Mouse (Mus musculus) midbrain, embryonic 10.5 days (tissue): Measurements from ENCODE around the gene Tifa. TPM values are rescaled to one million over a fixed set of nuclear protein-coding genes. Genes with fewer than 3 reads are reported as not detected.

Experiments used
- DNase-seq: peaks from one replicate; pipeline ENCODE4 v3.0.0-alpha.2; 2017; ENCODE audit warnings: low spot score
- H3K27ac ChIP-seq: fragments of 300-500 bp; sonication (generic); replicated peaks from 2 replicates; pipeline ENCODE4 v1.5.1; 2016; ENCODE audit warnings: mild to moderate bottlenecking
- H3K27me3 ChIP-seq: fragments of 300-500 bp; sonication (generic); 2 replicates; pipeline ENCODE4 v1.6.1; 2016; ENCODE audit warnings: low read depth, mild to moderate bottlenecking; ENCODE audit not compliant: poor library complexity, severe bottlenecking
- H3K36me3 ChIP-seq: fragments of 300-500 bp; sonication (generic); 2 replicates; pipeline ENCODE4 v1.6.1; 2016; ENCODE audit warnings: mild to moderate bottlenecking, moderate library complexity
- H3K4me1 ChIP-seq: fragments of 300-500 bp; sonication (generic); 2 replicates; pipeline ENCODE4 v1.6.1; 2016
- H3K4me3 ChIP-seq: fragments of 300-500 bp; sonication (generic); 2 replicates; pipeline ENCODE4 v1.5.1; 2016; ENCODE audit warnings: mild to moderate bottlenecking, moderate library complexity
- H3K9me3 ChIP-seq: fragments of 300-500 bp; sonication (generic); replicated peaks from 2 replicates; pipeline ENCODE4 v1.6.1; 2016; ENCODE audit warnings: mild to moderate bottlenecking
- WGBS: fragments of 180-500 bp; shearing (Covaris S2); methylation state at CpG from one replicate; pipeline ENCODE4 v1.1.7; 2016; 5-methylcytosine and 5-hydroxymethylcytosine counted together
- polyA plus RNA-seq: library from polyadenylated mRNA; unstranded; fragments of >200 nt; fragmentation: Nextera tagmentation; extraction: Ambion mirVana; gene quantifications from 2 replicates; pipeline ENCODE4 v1.2.1, GENCODE M21; 2016

Tifa gene
- 2.1 and 3.0 TPM in 2 replicates for polyA plus RNA-seq

GRCm38 (mm10) chr3:127789500-127790191, at the start of gene Tifa:
Gene Tifa (plus strand): TSS chr3:127789805.
- DNase-seq = peak; percentile 72
- peaks cover 26% of the 10 kb centered on the region for H3K4me1 ChIP-seq
- H3K27ac ChIP-seq = peak within 1 kb of the TSS; percentile 77
- WGBS = under 1% methylated on average over 44 of the region's 44 CpGs
- no peaks in the 10 kb centered on the region for H3K9me3 ChIP-seq
- peaks cover 84% of the 10 kb centered on the region for H3K27me3 ChIP-seq
- peak within 1 kb of the TSS; percentile 70 for H3K4me3 ChIP-seq
- H3K36me3 ChIP-seq = no peaks in the 10 kb centered on the region

GRCm38 (mm10) chr3:127741473-127741872, 48.1 kb upstream of the Tifa start:
- Histone ChIP-seq H3K4me3 (no peak overlapping the region), H3K27ac (no peak overlapping the region), H3K4me1 (peaks cover 31% of the 10 kb centered on the region), H3K9me3 (peaks cover 9% of the 10 kb centered on the region; the same call in 1 of the 2 replicates), H3K36me3 (no peaks in the 10 kb centered on the region), H3K27me3 (peaks cover 65% of the 10 kb centered on the region)
- DNase-seq = no peak
- WGBS = 94% methylated on average over 3 of the region's 3 CpGs

DNA sequence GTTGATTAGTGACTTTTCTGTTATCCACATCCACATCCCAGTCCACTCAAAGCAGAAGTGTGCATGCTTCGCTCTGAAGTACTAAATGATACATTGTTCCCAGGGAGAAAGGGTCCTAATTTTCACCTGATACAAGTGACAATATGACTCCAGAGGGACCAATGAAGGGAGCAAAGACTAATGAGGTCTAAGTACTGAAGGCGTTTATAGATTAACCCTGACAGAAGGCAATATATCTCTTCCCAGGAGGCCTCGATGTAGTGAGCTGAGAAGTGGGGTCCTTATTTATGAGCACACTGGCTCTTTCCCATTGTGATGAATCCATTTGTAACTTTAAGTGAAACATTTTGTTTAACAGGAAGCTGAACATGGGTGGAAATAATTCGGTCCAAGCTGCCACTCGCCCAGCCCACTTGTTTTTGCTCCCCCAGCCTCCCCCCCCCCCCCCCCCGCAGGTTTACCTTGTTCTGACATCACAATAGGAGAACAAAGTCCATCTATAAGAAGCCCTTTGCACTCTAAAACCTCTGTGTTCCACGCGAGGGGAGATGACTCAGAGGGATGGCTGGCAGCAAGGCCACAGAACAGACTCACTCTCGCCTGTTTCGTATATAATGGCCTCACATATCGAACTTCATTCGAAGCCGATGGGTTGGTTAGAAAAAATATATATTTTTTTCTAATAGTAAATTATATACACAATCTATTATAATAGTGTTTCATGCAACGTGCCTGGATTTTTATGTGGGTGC, 45.8 kb upstream of the Tifa start:
- H3K36me3 ChIP-seq = no peaks in the 10 kb centered on the region
- peaks cover 82% of the 10 kb centered on the region for H3K27me3 ChIP-seq
- H3K4me1 ChIP-seq = peaks cover 52% of the 10 kb centered on the region
- WGBS = 71% methylated on average over 14 of the region's 14 CpGs
- H3K27ac ChIP-seq = peak overlapping the region; percentile 9; the same call in 1 of the 2 replicates
- H3K4me3 ChIP-seq = no peak overlapping the region
- no peak for DNase-seq
- peaks cover 9% of the 10 kb centered on the region; the same call in 1 of the 2 replicates for H3K9me3 ChIP-seq

GRCm38 (mm10) chr3:127745504-127745903, 44.1 kb upstream of the Tifa start:
- Histone ChIP-seq H3K27me3 (peaks cover 84% of the 10 kb centered on the region), H3K36me3 (no peaks in the 10 kb centered on the region), H3K4me3 (0 out of 2 replicates have a peak overlapping the region, but pooled peaks have one; percentile 16), H3K27ac (peak overlapping the region; percentile 82), H3K9me3 (peaks cover 9% of the 10 kb centered on the region; the same call in 1 of the 2 replicates), H3K4me1 (peaks cover 70% of the 10 kb centered on the region)
- no peak for DNase-seq
- 40% methylated on average over 6 of the region's 6 CpGs for WGBS

DNA sequence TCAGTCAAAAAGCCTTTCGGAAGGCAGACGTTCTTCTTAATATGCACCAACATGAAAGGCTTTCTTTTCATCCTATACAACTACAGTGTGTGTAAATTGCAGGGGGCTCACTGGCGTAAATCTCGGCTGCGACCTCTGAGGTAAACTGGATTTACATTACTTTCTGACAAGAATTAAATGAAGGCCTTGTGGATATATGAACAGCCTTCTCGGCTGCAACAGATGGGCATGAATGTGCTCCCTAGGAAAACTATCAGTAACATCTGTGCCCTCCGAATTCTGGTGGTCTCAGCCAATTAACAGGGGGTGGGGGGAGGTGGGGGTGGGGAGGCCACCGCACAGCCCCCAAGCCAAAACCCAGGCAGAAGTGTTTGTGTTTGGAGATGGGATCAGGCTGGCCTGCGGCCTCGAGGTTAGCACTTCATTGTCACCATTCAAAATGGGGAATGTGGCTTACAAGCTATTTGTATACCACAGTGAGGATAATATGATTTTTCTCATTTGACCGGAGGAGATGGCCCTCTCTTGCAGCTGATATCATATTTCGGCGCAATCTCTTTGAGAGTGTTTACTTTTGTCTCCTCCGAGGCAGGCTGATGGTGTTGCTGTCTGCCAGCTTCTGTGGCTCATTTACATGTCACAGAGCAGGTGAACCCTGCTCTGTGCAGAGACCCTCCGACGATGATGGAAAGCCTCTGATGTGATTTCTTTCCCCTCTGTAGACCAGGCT, 43.5 kb upstream of the Tifa start:
- Histone ChIP-seq H3K4me3 (peak overlapping the region; percentile 16; the same call in 1 of the 2 replicates), H3K4me1 (peaks cover 75% of the 10 kb centered on the region), H3K27me3 (peaks cover 84% of the 10 kb centered on the region), H3K27ac (peak overlapping the region; percentile 82), H3K9me3 (peaks cover 9% of the 10 kb centered on the region; the same call in 1 of the 2 replicates), H3K36me3 (no peaks in the 10 kb centered on the region)
- WGBS = 18% methylated on average over 16 of the region's 16 CpGs
- DNase-seq = peak; percentile 56

GRCm38 (mm10) chr3:127748644-127749043, 41.0 kb upstream of the Tifa start:
- H3K4me3 ChIP-seq = peak overlapping the region; percentile 44; the same call in 1 of the 2 replicates
- WGBS = 36% methylated on average over 4 of the region's 4 CpGs
- DNase-seq = peak; percentile 34
- peaks cover 92% of the 10 kb centered on the region for H3K27me3 ChIP-seq
- no peaks in the 10 kb centered on the region for H3K36me3 ChIP-seq
- peak overlapping the region; percentile 84 for H3K27ac ChIP-seq
- peaks cover 76% of the 10 kb centered on the region for H3K4me1 ChIP-seq
- 0 out of 2 replicates have a peak, but pooled peaks cover 3% of the 10 kb centered on the region for H3K9me3 ChIP-seq

DNA sequence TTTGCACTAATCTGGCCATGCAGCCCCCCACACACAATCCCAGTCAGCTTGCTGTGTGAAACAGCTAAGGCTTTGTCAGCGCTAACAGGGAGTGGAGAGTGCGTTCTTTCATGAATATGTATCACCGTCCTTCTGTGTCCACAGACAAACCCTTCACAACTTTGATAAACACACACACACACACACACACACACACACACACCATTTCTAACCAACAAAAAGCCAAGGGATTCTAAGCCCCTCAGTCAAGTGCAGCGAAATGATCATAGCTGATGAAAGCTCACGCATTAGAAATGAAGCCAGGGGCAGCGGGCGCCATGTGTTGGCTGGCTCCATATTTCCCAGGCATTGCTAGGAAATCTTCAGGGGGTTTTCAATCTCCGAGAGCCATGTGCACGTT, 40.3 kb upstream of the Tifa start:
- Histone ChIP-seq H3K4me3 (peak overlapping the region; percentile 44), H3K27me3 (peaks cover 92% of the 10 kb centered on the region), H3K27ac (peak overlapping the region; percentile 84), H3K36me3 (no peaks in the 10 kb centered on the region), H3K9me3 (0 out of 2 replicates have a peak, but pooled peaks cover 3% of the 10 kb centered on the region), H3K4me1 (peaks cover 70% of the 10 kb centered on the region)
- WGBS = 11% methylated on average over 9 of the region's 9 CpGs
- peak; percentile 75 for DNase-seq

DNA sequence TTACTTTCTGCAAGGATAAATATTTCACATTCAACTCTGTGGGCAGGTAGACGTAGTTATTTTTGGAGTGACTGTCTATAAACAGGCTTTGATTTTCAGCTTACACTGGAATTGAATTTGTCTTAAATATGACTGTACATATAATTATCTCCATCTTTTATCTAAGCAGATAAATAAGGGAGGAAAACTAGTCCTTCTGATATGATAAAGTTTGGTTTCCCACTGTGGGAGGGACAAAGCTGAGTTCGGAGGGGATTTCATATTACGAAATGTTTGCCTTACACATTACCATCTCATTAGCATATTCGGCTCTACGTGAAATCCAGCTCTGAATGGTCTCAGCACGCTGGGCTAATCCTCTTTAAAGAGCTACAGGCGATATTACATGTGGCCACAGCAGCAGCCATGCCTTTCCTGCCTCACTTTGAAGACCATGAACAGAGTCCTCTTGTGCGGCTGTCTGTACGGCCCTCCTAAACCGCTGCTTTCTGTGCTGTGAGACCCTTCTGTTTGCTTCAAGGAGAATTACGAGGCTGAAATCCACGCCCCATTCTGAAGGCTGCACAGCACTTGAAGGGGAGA, 39.5 kb upstream of the Tifa start:
- Histone ChIP-seq H3K27me3 (peaks cover 92% of the 10 kb centered on the region), H3K4me3 (peak overlapping the region; percentile 44), H3K4me1 (peaks cover 62% of the 10 kb centered on the region), H3K36me3 (no peaks in the 10 kb centered on the region), H3K9me3 (0 out of 2 replicates have a peak, but pooled peaks cover 3% of the 10 kb centered on the region), H3K27ac (peak overlapping the region; percentile 84)
- DNase-seq = peak; percentile 72
- WGBS = 5% methylated on average over 12 of the region's 12 CpGs

DNA sequence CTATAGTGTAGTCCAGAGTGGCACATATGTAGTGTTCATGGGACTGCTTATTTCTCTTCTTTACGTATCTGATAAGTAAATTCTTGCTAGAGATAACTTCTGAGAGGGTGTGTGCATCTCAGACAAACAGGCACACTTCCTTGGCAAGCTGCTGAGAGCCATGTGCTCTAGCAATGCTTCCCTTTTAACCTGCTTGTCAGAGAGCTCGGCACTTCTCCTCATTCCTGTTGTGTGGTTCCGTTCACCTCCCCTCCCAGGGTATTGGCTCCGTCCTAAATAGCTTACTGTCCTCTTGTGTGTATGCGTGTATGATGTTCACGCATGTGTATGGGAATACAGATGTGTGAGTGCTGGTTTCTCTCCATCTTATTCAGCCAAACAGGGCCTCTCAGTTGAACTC, 33.1 kb upstream of the Tifa start:
- Histone ChIP-seq H3K27me3 (peaks cover 99% of the 10 kb centered on the region), H3K4me1 (peaks cover 12% of the 10 kb centered on the region), H3K4me3 (no peak overlapping the region), H3K27ac (no peak overlapping the region), H3K9me3 (0 out of 2 replicates have a peak, but pooled peaks cover 3% of the 10 kb centered on the region), H3K36me3 (no peaks in the 10 kb centered on the region)
- WGBS = 90% methylated on average over 6 of the region's 6 CpGs
- no peak for DNase-seq

GRCm38 (mm10) chr3:127757886-127758301, 31.7 kb upstream of the Tifa start:
- DNase-seq = no peak
- Histone ChIP-seq H3K27ac (no peak overlapping the region), H3K4me3 (no peak overlapping the region), H3K27me3 (peaks cover 99% of the 10 kb centered on the region), H3K4me1 (peaks cover 12% of the 10 kb centered on the region), H3K36me3 (no peaks in the 10 kb centered on the region), H3K9me3 (no peaks in the 10 kb centered on the region)

DNA sequence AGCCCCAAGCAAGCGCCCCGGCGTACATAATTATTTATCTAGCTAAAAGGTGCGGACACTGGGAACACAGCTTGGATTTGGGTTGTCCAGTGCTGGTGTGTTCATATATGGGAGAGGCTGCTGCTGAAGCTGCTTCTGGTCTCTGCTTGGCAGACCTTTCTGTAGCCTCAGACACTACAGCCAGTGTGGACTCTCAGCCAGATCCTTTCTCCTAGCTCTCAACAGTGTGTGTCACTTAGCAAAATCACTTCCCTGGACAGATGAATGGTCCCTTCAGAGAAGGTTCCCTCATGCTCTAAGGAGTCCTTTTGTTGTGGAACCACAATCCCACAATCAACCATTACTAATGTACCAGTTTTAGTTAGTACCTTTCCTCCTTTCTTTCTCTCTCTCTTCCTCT, 30.8 kb upstream of the Tifa start:
- no peaks in the 10 kb centered on the region for H3K36me3 ChIP-seq
- H3K27ac ChIP-seq = peak overlapping the region; percentile 71
- no peak overlapping the region for H3K4me3 ChIP-seq
- 63% methylated on average over 4 of the region's 4 CpGs for WGBS
- peaks cover 12% of the 10 kb centered on the region for H3K4me1 ChIP-seq
- no peaks in the 10 kb centered on the region for H3K9me3 ChIP-seq
- H3K27me3 ChIP-seq = peaks cover 96% of the 10 kb centered on the region
- no peak for DNase-seq

DNA sequence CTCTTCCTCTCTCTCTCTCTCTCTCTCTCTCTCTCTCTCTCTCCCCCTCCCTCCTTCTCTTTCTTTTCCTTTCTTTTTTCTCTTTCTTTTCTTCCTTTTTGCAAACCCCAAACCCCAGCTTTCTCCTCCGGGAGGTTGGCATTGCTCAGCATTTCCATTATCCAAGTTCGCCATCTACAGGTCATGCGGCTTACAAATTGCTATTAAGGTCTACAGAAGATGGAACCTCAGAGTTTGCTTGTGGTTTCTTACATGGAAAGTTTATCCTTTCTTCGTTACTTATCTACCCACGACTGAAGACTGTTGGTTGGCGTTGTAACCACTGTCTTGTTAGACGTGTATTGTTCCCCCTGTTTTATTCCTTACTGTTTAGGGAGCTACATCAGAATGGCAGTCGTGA, 30.4 kb upstream of the Tifa start:
- Histone ChIP-seq H3K4me1 (peaks cover 12% of the 10 kb centered on the region), H3K27me3 (peaks cover 96% of the 10 kb centered on the region), H3K4me3 (no peak overlapping the region), H3K36me3 (no peaks in the 10 kb centered on the region), H3K27ac (peak overlapping the region; percentile 71; the same call in 1 of the 2 replicates), H3K9me3 (no peaks in the 10 kb centered on the region)
- 21% methylated on average over 8 of the region's 8 CpGs for WGBS
- DNase-seq = peak; percentile 35
